Mouse (Mus musculus): ENCODE data around the gene Gata1. TPM values are rescaled to one million over a fixed set of nuclear protein-coding genes. Genes with fewer than 3 reads are reported as not detected.

The Gata1 gene
- polyA plus RNA-seq, 1 experiment from 2014 or later, result 0.22 TPM

GRCm38 (mm10) chrX:7958868-7959267 is 19.0 kb downstream of the Gata1 start:
- 90% methylated on average over 9 of the region's 9 CpGs for WGBS
- no peaks in the 10 kb centered on the region for H3K27me3 ChIP-seq
- ATAC-seq (ENCODE audit: low FRiP score, low read depth), result no peak
- no peak overlapping the region for H3K4me3 ChIP-seq
- H3K9me3 ChIP-seq, result no peaks in the 10 kb centered on the region
- no peak overlapping the region for H3K9ac ChIP-seq
- no peaks in the 10 kb centered on the region for H3K36me3 ChIP-seq
- no peaks in the 10 kb centered on the region for H3K4me1 ChIP-seq (replicated peaks)
- H3K27ac ChIP-seq (replicated peaks), result no peak overlapping the region
- H3K4me2 ChIP-seq, result no peak overlapping the region

- H3K27me3 ChIP-seq, result no peaks in the 10 kb centered on the region
- H3K4me3 ChIP-seq, result no peak overlapping the region
- no peaks in the 10 kb centered on the region for H3K9me3 ChIP-seq
- H3K4me1 ChIP-seq (replicated peaks), result no peaks in the 10 kb centered on the region
- ATAC-seq (ENCODE audit: low FRiP score, low read depth), result no peak
- H3K27ac ChIP-seq (replicated peaks), result no peak overlapping the region
- no peaks in the 10 kb centered on the region for H3K36me3 ChIP-seq
- no peak overlapping the region for H3K4me2 ChIP-seq
- WGBS, result 94% methylated on average over 7 of the region's 7 CpGs
- no peak overlapping the region for H3K9ac ChIP-seq
Measured at GRCm38 (mm10) chrX:7950091-7950490, 27.8 kb downstream of the Gata1 start.

DNA sequence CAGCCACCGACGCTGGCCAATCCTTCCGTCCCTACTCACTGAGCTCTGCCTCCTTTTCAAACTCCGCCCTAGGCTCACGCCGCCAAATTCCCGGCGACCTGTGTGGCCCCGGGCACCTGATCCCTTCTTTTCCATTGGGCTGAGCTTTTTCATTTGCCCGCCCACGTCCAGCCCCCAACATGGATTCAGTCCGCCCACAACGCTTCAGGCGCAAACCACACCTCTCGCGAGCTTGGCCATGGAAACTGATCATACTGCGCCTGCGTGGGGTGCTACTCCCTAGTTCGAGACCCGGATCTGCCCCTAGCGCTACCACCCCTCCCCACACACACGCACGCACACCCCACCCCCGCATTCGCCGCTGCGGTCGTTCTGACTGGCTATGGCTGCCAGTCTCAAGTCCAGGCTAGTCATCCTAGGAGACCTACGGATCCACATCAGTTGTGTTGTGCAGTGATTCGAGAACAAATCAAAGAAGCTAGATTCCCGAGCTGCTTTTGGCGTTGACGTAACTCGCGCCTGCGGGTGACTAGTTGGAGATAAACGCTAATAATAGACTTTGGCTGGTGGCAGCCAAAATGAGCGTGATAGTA is 29.9 kb downstream of the Gata1 start:
- Histone ChIP-seq H3K9me3 (no peaks in the 10 kb centered on the region), H3K4me3 (peak overlapping the region; percentile 50), H3K27me3 (no peaks in the 10 kb centered on the region), H3K4me1 (replicated peaks) (no peaks in the 10 kb centered on the region), H3K27ac (replicated peaks) (peak overlapping the region; percentile 76), H3K9ac (peak overlapping the region; percentile 36; the same call in 1 of the 2 replicates), H3K4me2 (peak overlapping the region; percentile 54), H3K36me3 (no peaks in the 10 kb centered on the region)
- ATAC-seq (ENCODE audit: low FRiP score, low read depth), result peak; percentile 99
- 16% methylated on average over 38 of the region's 38 CpGs for WGBS

GRCm38 (mm10) chrX:7947108-7947899 is 30.6 kb downstream of the Gata1 start, which contains the start of gene Hdac6:
Gene Hdac6, minus strand, starts transcription at chrX:7947889.
- peak within 1 kb of the TSS; percentile 77 for H3K27ac ChIP-seq (replicated peaks)
- H3K4me1 ChIP-seq (replicated peaks), result no peaks in the 10 kb centered on the region
- ATAC-seq (ENCODE audit: low FRiP score, low read depth), result peak; percentile 24
- H3K9me3 ChIP-seq, result no peaks in the 10 kb centered on the region
- H3K9ac ChIP-seq, result peak within 1 kb of the TSS; percentile 52
- peak within 1 kb of the TSS; percentile 50 for H3K4me3 ChIP-seq
- no peaks in the 10 kb centered on the region for H3K36me3 ChIP-seq
- 25% methylated on average over 35 of the region's 37 CpGs for WGBS
- no peaks in the 10 kb centered on the region for H3K27me3 ChIP-seq
- H3K4me2 ChIP-seq, result peak within 1 kb of the TSS; percentile 58

GRCm38 (mm10) chrX:7945618-7946017 is 32.3 kb downstream of the Gata1 start:
- H3K4me2 ChIP-seq, result no peak overlapping the region
- H3K27me3 ChIP-seq, result no peaks in the 10 kb centered on the region
- no peak for ATAC-seq (ENCODE audit: low FRiP score, low read depth)
- H3K36me3 ChIP-seq, result no peaks in the 10 kb centered on the region
- no peaks in the 10 kb centered on the region for H3K4me1 ChIP-seq (replicated peaks)
- H3K4me3 ChIP-seq, result no peak overlapping the region
- 81% methylated on average over 8 of the region's 8 CpGs for WGBS
- H3K9ac ChIP-seq, result no peak overlapping the region
- no peak overlapping the region for H3K27ac ChIP-seq (replicated peaks)
- no peaks in the 10 kb centered on the region for H3K9me3 ChIP-seq

- H3K9me3 ChIP-seq, result no peaks in the 10 kb centered on the region
- no peak for ATAC-seq (ENCODE audit: low FRiP score, low read depth)
- no peak overlapping the region for H3K9ac ChIP-seq
- H3K27ac ChIP-seq (replicated peaks), result no peak overlapping the region
- no peak overlapping the region for H3K4me3 ChIP-seq
- 95% methylated on average over 6 of the region's 6 CpGs for WGBS
- H3K4me2 ChIP-seq, result no peak overlapping the region
- H3K36me3 ChIP-seq, result peaks cover 12% of the 10 kb centered on the region; the same call in 1 of the 2 replicates
- no peaks in the 10 kb centered on the region for H3K4me1 ChIP-seq (replicated peaks)
- no peaks in the 10 kb centered on the region for H3K27me3 ChIP-seq
Measured at GRCm38 (mm10) chrX:7937667-7938066, 40.2 kb downstream of the Gata1 start.

DNA sequence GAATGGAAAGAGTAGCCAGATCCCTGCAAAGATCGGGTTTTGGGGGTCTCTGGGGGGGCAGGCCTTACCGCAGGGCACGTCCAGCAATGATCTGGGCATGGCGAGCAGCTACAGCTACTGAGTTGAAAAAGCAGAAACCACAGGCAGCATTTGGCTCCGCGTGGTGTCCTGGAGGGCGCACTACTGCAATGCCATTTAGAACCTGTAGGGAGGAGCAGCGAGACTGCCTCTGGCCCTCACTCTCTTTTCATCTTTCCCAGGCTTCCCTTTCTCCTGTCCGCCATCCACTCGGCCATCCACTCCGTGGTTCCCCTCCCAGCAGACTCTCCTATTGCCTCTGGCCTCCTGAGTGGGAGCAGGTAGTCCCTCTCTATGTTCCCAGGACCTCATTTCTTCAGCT is 41.0 kb downstream of the Gata1 start:
- no peak for ATAC-seq (ENCODE audit: low FRiP score, low read depth)
- 42% methylated on average over 10 of the region's 11 CpGs for WGBS
- Histone ChIP-seq H3K4me1 (replicated peaks) (no peaks in the 10 kb centered on the region), H3K9ac (no peak overlapping the region), H3K27me3 (no peaks in the 10 kb centered on the region), H3K36me3 (peaks cover 13% of the 10 kb centered on the region; the same call in 1 of the 2 replicates), H3K4me3 (no peak overlapping the region), H3K4me2 (no peak overlapping the region), H3K9me3 (no peaks in the 10 kb centered on the region), H3K27ac (replicated peaks) (no peak overlapping the region)

- peaks cover 10% of the 10 kb centered on the region for H3K36me3 ChIP-seq
- no peaks in the 10 kb centered on the region for H3K27me3 ChIP-seq
- H3K9ac ChIP-seq, result no peak within 1 kb of the TSS
- H3K4me3 ChIP-seq, result no peak within 1 kb of the TSS
- no peak within 1 kb of the TSS for H3K4me2 ChIP-seq
- 0 out of 2 replicates have a peak, but pooled peaks cover under 1% of the 10 kb centered on the region for H3K4me1 ChIP-seq (replicated peaks)
- 23% methylated on average over 19 of the region's 19 CpGs for WGBS
- ATAC-seq (ENCODE audit: low FRiP score, low read depth), result 0 out of 2 replicates have a peak, but pooled peaks have one; percentile 44
- H3K27ac ChIP-seq (replicated peaks), result no peak within 1 kb of the TSS
- no peaks in the 10 kb centered on the region for H3K9me3 ChIP-seq
Measured at GRCm38 (mm10) chrX:7928270-7928790, 49.5 kb downstream of the Gata1 start, which contains the start of gene Eras. Gene Eras, minus strand, starts transcription at chrX:7928607.

- Histone ChIP-seq H3K27me3 (no peaks in the 10 kb centered on the region), H3K4me1 (replicated peaks) (peaks cover 12% of the 10 kb centered on the region; the same call in 1 of the 2 replicates), H3K9ac (no peak overlapping the region), H3K36me3 (peaks cover 7% of the 10 kb centered on the region), H3K4me2 (no peak overlapping the region), H3K9me3 (no peaks in the 10 kb centered on the region), H3K4me3 (no peak overlapping the region), H3K27ac (replicated peaks) (no peak overlapping the region)
- ATAC-seq (ENCODE audit: low FRiP score, low read depth), result no peak
- WGBS, result 25% methylated on average over 10 of the region's 10 CpGs
Measured at GRCm38 (mm10) chrX:7927116-7927515, 50.8 kb downstream of the Gata1 start.

- no peak for ATAC-seq (ENCODE audit: low FRiP score, low read depth)
- no peaks in the 10 kb centered on the region for H3K9me3 ChIP-seq
- no peak overlapping the region for H3K4me3 ChIP-seq
- peaks cover 12% of the 10 kb centered on the region; the same call in 1 of the 2 replicates for H3K4me1 ChIP-seq (replicated peaks)
- WGBS, result 77% methylated on average over 6 of the region's 6 CpGs
- peaks cover 2% of the 10 kb centered on the region for H3K36me3 ChIP-seq
- H3K27ac ChIP-seq (replicated peaks), result no peak overlapping the region
- no peaks in the 10 kb centered on the region for H3K27me3 ChIP-seq
- H3K4me2 ChIP-seq, result no peak overlapping the region
- H3K9ac ChIP-seq, result no peak overlapping the region
Measured at GRCm38 (mm10) chrX:7926266-7926665, 51.6 kb downstream of the Gata1 start.

DNA sequence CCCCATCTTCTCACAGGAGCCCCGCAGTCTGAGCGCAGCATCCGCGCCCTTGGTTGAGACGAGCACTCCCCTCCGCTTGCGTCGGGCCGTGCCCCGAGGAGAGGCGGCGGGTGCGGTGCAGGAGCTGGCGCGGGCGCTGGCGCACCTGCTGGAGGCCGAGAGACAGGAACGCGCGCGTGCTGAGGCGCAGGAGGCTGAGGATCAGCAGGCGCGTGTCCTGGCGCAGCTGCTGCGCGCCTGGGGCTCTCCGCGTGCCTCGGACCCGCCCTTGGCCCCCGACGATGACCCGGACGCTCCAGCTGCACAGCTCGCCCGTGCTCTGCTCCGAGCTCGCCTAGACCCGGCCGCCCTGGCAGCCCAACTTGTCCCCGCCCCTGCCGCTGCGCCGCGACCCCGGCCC is 55.8 kb downstream of the Gata1 start:
- peak overlapping the region; percentile 85 for H3K27ac ChIP-seq (replicated peaks)
- 15% methylated on average over 43 of the region's 48 CpGs for WGBS
- peak overlapping the region; percentile 53 for H3K4me3 ChIP-seq
- no peaks in the 10 kb centered on the region for H3K27me3 ChIP-seq
- H3K9me3 ChIP-seq, result no peaks in the 10 kb centered on the region
- peaks cover 12% of the 10 kb centered on the region; the same call in 1 of the 2 replicates for H3K4me1 ChIP-seq (replicated peaks)
- peak overlapping the region; percentile 70 for H3K4me2 ChIP-seq
- H3K9ac ChIP-seq, result peak overlapping the region; percentile 53
- ATAC-seq (ENCODE audit: low FRiP score, low read depth), result no peak
- H3K36me3 ChIP-seq, result no peaks in the 10 kb centered on the region; the same call in 1 of the 2 replicates

Measured in hindbrain, embryonic 15.5 days (tissue).